Mouse (Mus musculus) heart, embryonic 13.5 days (tissue): ENCODE measurements around the gene Hus1. TPM values are rescaled to one million over a fixed set of nuclear protein-coding genes. Genes with fewer than 3 reads are reported as not detected.

ENCODE experiments used
- ATAC-seq: fragments of 200-750 bp; cut with Nextera tagmentation; 2 replicates; pipeline ENCODE4 v1.8.0; 2017; ENCODE audit warnings: moderate TSS enrichment; ENCODE audit not compliant: insufficient number of reproducible peaks, low FRiP score, low TSS enrichment; ENCODE audit errors: extremely low read depth
- H3K27ac ChIP-seq: fragments of 300-500 bp; sonication (generic); replicated peaks from 2 replicates; pipeline ENCODE4 v1.5.1; 2015; ENCODE audit warnings: moderate library complexity, mild to moderate bottlenecking, inconsistent platforms
- H3K27me3 ChIP-seq: fragments of 300-500 bp; sonication (generic); replicated peaks from 2 replicates; pipeline ENCODE4 v1.6.1; 2015; ENCODE audit warnings: mild to moderate bottlenecking, inconsistent platforms
- H3K36me3 ChIP-seq: fragments of 300-500 bp; sonication (generic); 2 replicates; pipeline ENCODE4 v1.6.1; 2015; ENCODE audit warnings: mild to moderate bottlenecking, inconsistent platforms
- H3K4me1 ChIP-seq: fragments of 300-500 bp; sonication (generic); 2 replicates; pipeline ENCODE4 v1.6.1; 2015; ENCODE audit warnings: inconsistent platforms
- H3K4me2 ChIP-seq: fragments of 300-500 bp; sonication (generic); 2 replicates; pipeline ENCODE4 v1.6.1; 2015; ENCODE audit warnings: inconsistent platforms, mild to moderate bottlenecking, moderate library complexity
- H3K4me3 ChIP-seq: fragments of 300-500 bp; sonication (generic); 2 replicates; pipeline ENCODE4 v1.5.1; 2015; ENCODE audit warnings: moderate library complexity, mild to moderate bottlenecking, inconsistent platforms
- H3K9ac ChIP-seq: fragments of 300-500 bp; sonication (generic); 2 replicates; pipeline ENCODE4 v1.6.1; 2015; ENCODE audit warnings: inconsistent platforms, mild to moderate bottlenecking, moderate library complexity
- H3K9me3 ChIP-seq: fragments of 300-500 bp; sonication (generic); 2 replicates; pipeline ENCODE4 v1.6.1; 2016; ENCODE audit warnings: inconsistent platforms
- WGBS: fragments of 180-500 bp; shearing (Covaris S2); methylation state at CpG from one replicate; pipeline ENCODE4 v1.1.7; 2015; ENCODE audit warnings: mixed read lengths; 5-methylcytosine and 5-hydroxymethylcytosine counted together
- polyA plus RNA-seq: library from polyadenylated mRNA; unstranded; fragments of >200 nt; fragmentation: Nextera tagmentation; extraction: Ambion mirVana; gene quantifications from 2 replicates; pipeline ENCODE4 v1.2.1, GENCODE M21; 2015

Gene Hus1
- polyA plus RNA-seq, 1 experiment from 2014 or later, result 12.1 TPM

DNA sequence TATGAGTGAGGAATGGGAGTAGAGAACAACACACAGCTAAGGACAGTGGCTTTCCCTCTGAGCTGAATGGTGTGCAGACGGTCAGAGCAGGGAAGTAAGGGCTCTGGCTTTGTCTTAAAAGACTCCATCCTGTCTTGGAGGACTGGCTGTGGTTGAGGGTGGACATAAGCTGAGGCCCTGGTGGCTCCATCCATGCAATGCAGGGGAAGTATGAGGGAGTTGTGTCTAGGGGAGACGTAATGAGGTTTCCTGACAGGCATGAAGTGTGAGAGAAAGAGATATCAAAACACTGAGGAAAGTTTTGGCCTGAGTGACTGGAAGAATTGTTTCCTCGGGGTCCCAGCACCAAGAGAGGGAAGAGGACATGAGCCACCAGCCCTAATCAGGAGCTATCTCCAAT lies 62.1 kb downstream of the Hus1 start:
- Histone ChIP-seq H3K4me1 (peaks cover 26% of the 10 kb centered on the region), H3K4me3 (no peak overlapping the region), H3K4me2 (no peak overlapping the region), H3K9ac (no peak overlapping the region), H3K36me3 (no peaks in the 10 kb centered on the region), H3K27me3 (no peaks in the 10 kb centered on the region), H3K27ac (peak overlapping the region; percentile 28; the same call in 1 of the 2 replicates), H3K9me3 (no peaks in the 10 kb centered on the region)
- no peak for ATAC-seq
- 42% methylated on average over 3 of the region's 3 CpGs for WGBS

DNA sequence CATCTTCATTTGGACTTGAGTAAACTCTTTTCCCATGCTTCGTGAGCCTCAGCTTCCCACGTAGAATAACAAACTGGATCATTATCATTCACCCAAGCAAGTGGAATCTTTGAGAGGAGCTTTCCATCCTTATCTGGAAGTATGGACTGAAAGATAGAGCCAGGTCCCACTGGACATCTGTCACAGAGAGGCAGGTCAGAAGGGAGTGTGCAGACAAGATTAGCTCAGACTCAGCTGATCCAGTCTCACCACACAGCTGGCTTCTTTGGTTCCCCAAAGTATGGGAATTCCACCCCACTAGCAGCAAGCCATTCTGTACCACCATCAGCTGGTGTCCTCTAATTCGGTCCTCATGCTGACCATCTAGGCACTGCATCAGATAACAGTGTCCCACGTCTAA lies 66.9 kb downstream of the Hus1 start:
- H3K27ac ChIP-seq, result no peak overlapping the region
- H3K9me3 ChIP-seq, result no peaks in the 10 kb centered on the region
- no peak overlapping the region for H3K4me3 ChIP-seq
- 46% methylated on average over 4 of the region's 4 CpGs for WGBS
- no peak for ATAC-seq
- no peak overlapping the region for H3K4me2 ChIP-seq
- no peaks in the 10 kb centered on the region for H3K36me3 ChIP-seq
- no peak overlapping the region for H3K9ac ChIP-seq
- H3K4me1 ChIP-seq, result peaks cover 18% of the 10 kb centered on the region
- H3K27me3 ChIP-seq, result no peaks in the 10 kb centered on the region

Other genes with a start within 250 kb of the Hus1 start
- gene Pkd1l1, start 37.9 kb downstream of the Hus1 start, polyA plus RNA-seq, result 0.03 and 0.04 TPM in 2 replicates
- gene Gm11992, start 37.4 kb upstream of the Hus1 start, polyA plus RNA-seq, result 2.3 and 3.7 TPM in 2 replicates
- gene Sun3, start 37.8 kb upstream of the Hus1 start, polyA plus RNA-seq, result 0.36 and 0.87 TPM in 2 replicates
- 37.8 and 46.5 TPM in 2 replicates for gene Upp1, start 106.9 kb upstream of the Hus1 start, polyA plus RNA-seq
- gene Abca13, start 180.8 kb upstream of the Hus1 start, polyA plus RNA-seq, result 0.01 and 0.04 TPM in 2 replicates